Mouse (Mus musculus) liver, postnatal 0 days (tissue): Measurements from ENCODE around the gene H2-Oa. TPM values are rescaled to one million over a fixed set of nuclear protein-coding genes. Genes with fewer than 3 reads are reported as not detected.

Source experiments
- ATAC-seq: fragments of 200-750 bp; cut with Nextera tagmentation; 2 replicates; pipeline ENCODE4 v1.8.0; 2017; ENCODE audit warnings: mild to moderate bottlenecking, moderate library complexity
- DNase-seq: peaks from one replicate; pipeline ENCODE4 v3.0.0-alpha.2; 2016
- H3K27ac ChIP-seq: fragments of 300-500 bp; sonication (generic); 2 replicates; pipeline ENCODE4 v1.5.1; 2014; ENCODE audit warnings: antibody characterized with exemption, moderate library complexity, mild to moderate bottlenecking, low read depth
- H3K27me3 ChIP-seq: fragments of 300-500 bp; sonication (generic); 2 replicates; pipeline ENCODE4 v1.6.1; 2014; ENCODE audit warnings: low read length, control low read depth, mixed read lengths; ENCODE audit not compliant: insufficient read depth
- H3K36me3 ChIP-seq: fragments of 300-500 bp; sonication (generic); replicated peaks from 2 replicates; pipeline ENCODE4 v1.6.1; 2014; ENCODE audit warnings: mild to moderate bottlenecking, control low read depth, low read length, moderate library complexity, mixed read lengths; ENCODE audit not compliant: insufficient read depth
- H3K4me1 ChIP-seq: fragments of 300-500 bp; sonication (generic); 2 replicates; pipeline ENCODE4 v1.6.1; 2014; ENCODE audit warnings: antibody characterized with exemption, mild to moderate bottlenecking, control low read depth; ENCODE audit not compliant: insufficient read depth
- H3K4me2 ChIP-seq: fragments of 300-500 bp; sonication (generic); 2 replicates; pipeline ENCODE4 v1.6.1; 2014; ENCODE audit warnings: low read depth, mild to moderate bottlenecking, low read length, moderate library complexity, mixed read lengths
- H3K4me3 ChIP-seq: fragments of 300-500 bp; sonication (generic); 2 replicates; pipeline ENCODE4 v1.5.1; 2014; ENCODE audit warnings: low read depth, low read length
- H3K9ac ChIP-seq: fragments of 300-500 bp; sonication (generic); replicated peaks from 2 replicates; pipeline ENCODE4 v1.6.1; 2014; ENCODE audit warnings: mild to moderate bottlenecking, moderate library complexity
- H3K9me3 ChIP-seq: fragments of 300-500 bp; sonication (generic); 2 replicates; pipeline ENCODE4 v1.6.1; 2016; ENCODE audit warnings: mild to moderate bottlenecking, control low read depth, low read length, mixed read lengths
- CTCF ChIP-seq: sonication (generic); IDR thresholded peaks from 2 replicates; pipeline ENCODE4 v1.5.1; 2016; ENCODE audit warnings: antibody characterized with exemption, low read depth
- EP300 ChIP-seq: IDR thresholded peaks from 2 replicates; pipeline ENCODE4 v1.6.1; 2016; ENCODE audit warnings: antibody characterized with exemption, low read depth, mild to moderate bottlenecking
- WGBS: fragments of 180-500 bp; shearing (Covaris S2); extraction: QIAGEN DNeasy Blood & Tissue Kit; methylation state at CpG from one replicate; pipeline ENCODE4 v1.1.7; 2014; ENCODE audit not compliant: insufficient replicate concordance; 5-methylcytosine and 5-hydroxymethylcytosine counted together
- polyA plus RNA-seq: library from polyadenylated mRNA; unstranded; fragments of >200 nt; fragmentation: Nextera tagmentation; extraction: Ambion mirVana; gene quantifications from 2 replicates; pipeline ENCODE4 v1.2.1, GENCODE M21; 2015

The H2-Oa gene
- polyA plus RNA-seq, 1 experiment from 2014 or later: 0.85 TPM

DNA sequence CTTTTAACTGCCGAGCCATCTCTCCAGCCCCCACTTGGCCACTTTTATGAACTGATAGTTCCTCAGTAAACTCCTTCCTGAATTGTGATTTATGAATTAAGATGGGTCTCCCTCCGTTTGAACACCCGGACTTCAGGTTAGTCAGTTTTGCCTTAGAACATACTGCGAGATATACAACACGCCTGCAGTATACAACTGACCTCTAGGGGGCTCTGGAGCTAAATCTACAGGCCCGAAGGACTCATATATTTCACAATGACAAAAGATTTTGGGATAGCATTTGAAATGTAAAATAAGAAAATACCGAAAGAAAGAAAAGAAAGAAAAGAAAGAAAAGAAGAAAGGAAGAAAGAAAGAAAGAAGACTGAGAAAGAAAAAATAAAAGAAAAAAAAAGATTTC lies 16.9 kb upstream of the H2-Oa start:
- 0 out of 2 replicates have a peak, but pooled peaks cover 2% of the 10 kb centered on the region for H3K4me1 ChIP-seq
- DNase-seq: peak; percentile 72
- H3K27me3 ChIP-seq: peaks cover 18% of the 10 kb centered on the region
- no peak overlapping the region for H3K9ac ChIP-seq
- no peak for ATAC-seq
- H3K4me3 ChIP-seq: no peak overlapping the region
- no peak overlapping the region for H3K4me2 ChIP-seq
- no peak overlapping the region for H3K27ac ChIP-seq
- 35% methylated on average over 7 of the region's 7 CpGs for WGBS
- H3K9me3 ChIP-seq: no peaks in the 10 kb centered on the region
- peak; percentile 72 for TF ChIP-seq CTCF
- TF ChIP-seq EP300: no peak
- no peaks in the 10 kb centered on the region for H3K36me3 ChIP-seq

DNA sequence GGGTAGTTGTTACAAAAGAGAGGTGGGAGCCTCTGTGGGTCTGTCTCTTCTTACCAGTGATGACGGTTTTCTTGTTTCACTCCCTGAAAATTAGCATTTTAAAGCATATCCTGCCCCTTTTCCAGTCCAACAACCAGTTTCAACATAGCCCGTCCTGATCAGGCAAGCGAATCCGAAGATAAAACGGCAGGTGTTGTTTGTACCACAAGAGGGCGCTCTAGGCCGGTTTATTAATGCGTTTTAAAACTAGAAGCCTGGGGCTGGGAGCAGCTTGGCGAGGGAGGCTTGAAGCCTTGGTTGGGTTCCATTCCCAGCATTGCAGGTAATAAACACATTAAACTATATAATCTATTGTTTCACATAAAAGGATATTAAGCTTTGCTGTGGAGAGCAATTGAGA lies 14.6 kb upstream of the H2-Oa start:
- TF ChIP-seq EP300 (no peak), CTCF (peak; percentile 81)
- peaks cover 18% of the 10 kb centered on the region for H3K27me3 ChIP-seq

DNA sequence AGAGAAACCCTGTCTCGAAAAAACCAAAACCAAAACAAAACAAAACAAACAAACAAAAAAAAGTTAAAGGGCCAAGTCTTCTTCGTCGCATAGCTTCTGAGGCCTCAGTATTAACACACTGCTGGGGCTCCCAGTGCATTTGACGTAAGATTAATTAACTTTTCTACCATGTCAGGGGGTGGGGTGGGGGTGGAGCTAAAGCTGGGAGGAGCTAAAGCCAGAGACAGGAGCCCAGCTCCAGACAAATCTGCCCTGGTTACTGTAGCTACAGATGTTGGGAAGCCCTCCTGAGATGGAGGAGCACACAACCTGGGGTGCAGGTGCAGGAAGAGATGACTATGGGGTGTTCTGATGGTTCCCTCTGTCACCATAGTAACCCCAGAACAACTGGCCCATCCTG lies 14.0 kb upstream of the H2-Oa start:
- Histone ChIP-seq H3K4me2 (no peak overlapping the region), H3K36me3 (no peaks in the 10 kb centered on the region), H3K27me3 (peaks cover 18% of the 10 kb centered on the region), H3K27ac (no peak overlapping the region), H3K9ac (no peak overlapping the region), H3K4me3 (no peak overlapping the region), H3K9me3 (no peaks in the 10 kb centered on the region), H3K4me1 (0 out of 2 replicates have a peak, but pooled peaks cover 2% of the 10 kb centered on the region)
- DNase-seq: no peak
- TF ChIP-seq CTCF (no peak), EP300 (no peak)
- WGBS: 55% methylated on average over 4 of the region's 4 CpGs
- no peak for ATAC-seq

More for the DNA sequence above, 14.6 kb upstream of the H2-Oa start:
- DNase-seq (peak; percentile 82), ATAC-seq (peak; percentile 45; the same call in 1 of the 2 replicates)
- Histone ChIP-seq H3K9me3 (no peaks in the 10 kb centered on the region), H3K27ac (no peak overlapping the region), H3K9ac (no peak overlapping the region), H3K4me3 (no peak overlapping the region), H3K4me1 (0 out of 2 replicates have a peak, but pooled peaks cover 2% of the 10 kb centered on the region), H3K36me3 (no peaks in the 10 kb centered on the region), H3K4me2 (no peak overlapping the region)
- WGBS: 1% methylated on average over 9 of the region's 9 CpGs

DNA sequence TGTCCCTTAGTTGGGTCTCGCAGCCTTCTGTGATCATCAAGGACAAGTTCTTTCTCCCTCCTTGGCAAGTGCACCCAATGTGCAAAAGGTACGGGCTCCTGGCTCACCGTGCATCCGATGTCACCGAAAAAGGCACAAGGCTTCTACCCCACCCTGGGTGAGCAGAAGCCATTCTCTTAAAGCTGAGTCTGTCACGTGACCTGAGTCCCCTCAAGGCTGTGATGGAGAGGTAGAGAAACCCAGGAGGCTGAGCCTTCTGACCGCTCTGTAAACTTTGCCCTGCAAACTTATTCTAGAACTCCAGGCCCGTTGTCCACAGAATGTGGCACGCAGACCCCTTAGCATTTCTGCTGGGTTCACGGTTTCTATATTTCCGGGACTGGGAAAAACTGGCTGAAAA lies 13.1 kb upstream of the H2-Oa start:
- DNase-seq (no peak), ATAC-seq (no peak)
- Histone ChIP-seq H3K9ac (no peak overlapping the region), H3K9me3 (no peaks in the 10 kb centered on the region), H3K27ac (no peak overlapping the region), H3K4me3 (no peak overlapping the region), H3K4me2 (no peak overlapping the region), H3K27me3 (peaks cover 20% of the 10 kb centered on the region), H3K4me1 (no peaks in the 10 kb centered on the region), H3K36me3 (no peaks in the 10 kb centered on the region)
- 83% methylated on average over 11 of the region's 11 CpGs for WGBS
- no peak for TF ChIP-seq EP300
- TF ChIP-seq CTCF: no peak

DNA sequence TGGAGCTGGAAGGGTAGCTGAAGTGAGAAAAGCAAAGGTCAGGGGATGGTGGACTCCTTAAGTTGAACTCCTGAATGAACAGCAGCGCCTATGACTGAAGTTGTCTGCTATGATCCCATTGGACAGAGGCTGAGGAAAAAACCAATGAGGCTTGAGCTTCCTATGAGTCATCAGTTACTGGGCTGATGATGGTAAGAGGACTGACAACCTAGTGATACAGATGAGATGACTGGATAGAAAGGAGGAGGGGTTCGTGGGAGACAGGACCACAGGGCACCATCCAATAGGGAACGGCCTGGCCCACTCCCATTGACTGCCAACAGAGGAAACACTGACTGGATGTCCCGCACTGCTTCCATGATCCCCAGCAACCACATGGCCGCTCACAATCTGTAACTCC lies 12.5 kb upstream of the H2-Oa start:
- WGBS: 28% methylated on average over 5 of the region's 5 CpGs
- ATAC-seq (peak; percentile 68), DNase-seq (no peak)
- no peaks in the 10 kb centered on the region for H3K36me3 ChIP-seq
- TF ChIP-seq CTCF: no peak
- TF ChIP-seq EP300: no peak
- no peak overlapping the region for H3K27ac ChIP-seq
- no peak overlapping the region for H3K4me3 ChIP-seq
- H3K9ac ChIP-seq: no peak overlapping the region
- no peak overlapping the region for H3K4me2 ChIP-seq
- H3K4me1 ChIP-seq: no peaks in the 10 kb centered on the region
- peaks cover 22% of the 10 kb centered on the region for H3K27me3 ChIP-seq
- H3K9me3 ChIP-seq: no peaks in the 10 kb centered on the region

DNA sequence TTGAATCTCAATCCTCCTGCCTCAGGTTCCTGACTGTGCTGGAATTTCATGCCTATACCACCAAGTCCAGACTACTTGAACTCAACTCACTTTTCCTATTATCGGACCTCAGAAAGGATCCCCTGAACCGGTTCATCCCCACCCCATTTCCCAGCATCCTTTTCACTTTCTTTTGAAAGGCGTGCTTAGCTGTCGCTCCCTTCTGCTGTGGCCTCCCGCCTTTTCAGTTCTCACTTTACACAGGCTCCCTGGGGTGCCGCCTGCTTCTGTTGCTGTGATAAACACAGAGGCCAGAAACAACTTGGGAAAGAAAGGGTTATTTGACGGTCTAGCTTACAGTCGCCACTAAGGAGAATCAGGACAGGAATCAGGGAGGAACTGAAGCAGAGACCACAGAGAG lies 9.0 kb upstream of the H2-Oa start:
- no peaks in the 10 kb centered on the region for H3K36me3 ChIP-seq
- DNase-seq (no peak), ATAC-seq (no peak)
- no peak overlapping the region for H3K4me2 ChIP-seq
- 34% methylated on average over 8 of the region's 8 CpGs for WGBS
- H3K4me3 ChIP-seq: no peak overlapping the region
- no peaks in the 10 kb centered on the region for H3K9me3 ChIP-seq
- no peak overlapping the region for H3K9ac ChIP-seq
- H3K27ac ChIP-seq: no peak overlapping the region
- H3K27me3 ChIP-seq: peaks cover 6% of the 10 kb centered on the region; the same call in 1 of the 2 replicates
- no peaks in the 10 kb centered on the region for H3K4me1 ChIP-seq
- TF ChIP-seq CTCF (no peak), EP300 (no peak)

DNA sequence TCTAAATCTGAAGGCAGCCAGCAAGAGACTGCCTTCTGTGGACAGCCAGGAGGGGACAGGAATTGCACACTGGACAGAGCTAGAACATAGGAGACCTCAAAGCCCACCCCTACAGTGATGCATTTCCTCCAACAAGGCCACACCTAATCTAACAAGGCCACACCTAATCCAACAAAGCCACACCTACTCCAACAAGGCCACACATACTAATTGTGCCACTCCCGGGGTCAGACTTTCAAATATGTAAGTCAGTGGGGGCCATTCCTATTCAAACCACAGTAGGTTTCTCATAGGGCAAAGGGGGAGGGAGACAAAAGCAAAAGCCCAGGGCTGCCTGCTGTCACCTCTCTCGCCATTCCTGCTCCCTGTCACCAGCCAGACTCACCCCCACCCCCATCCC lies 4.8 kb upstream of the H2-Oa start:
- H3K4me1 ChIP-seq: 0 out of 2 replicates have a peak, but pooled peaks cover 3% of the 10 kb centered on the region
- H3K9me3 ChIP-seq: no peaks in the 10 kb centered on the region
- H3K36me3 ChIP-seq: no peaks in the 10 kb centered on the region
- ATAC-seq (no peak), DNase-seq (no peak)
- peaks cover 6% of the 10 kb centered on the region; the same call in 1 of the 2 replicates for H3K27me3 ChIP-seq
- no peak overlapping the region for H3K4me2 ChIP-seq
- no peak overlapping the region for H3K4me3 ChIP-seq
- no peak overlapping the region for H3K27ac ChIP-seq
- whole genome bisulfite sequencing: 67% methylated on average over 2 of the region's 2 CpGs
- no peak overlapping the region for H3K9ac ChIP-seq
- TF ChIP-seq EP300 (no peak), CTCF (no peak)
